Mouse (Mus musculus) midbrain, embryonic 11.5 days (tissue): ENCODE data around the gene Sdsl. TPM values are rescaled to one million over a fixed set of nuclear protein-coding genes. Genes with fewer than 3 reads are reported as not detected.

ENCODE experiments used
- ATAC-seq: fragments of 200-750 bp; cut with Nextera tagmentation; 2 replicates; pipeline ENCODE4 v1.8.0; 2017; ENCODE audit warnings: moderate TSS enrichment, moderate library complexity; ENCODE audit not compliant: low FRiP score
- DNase-seq: peaks from one replicate; pipeline ENCODE4 v3.0.0; 2015; ENCODE audit warnings: low spot score; ENCODE audit errors: missing footprints
- H3K27ac ChIP-seq: fragments of 300-500 bp; sonication (generic); 2 replicates; pipeline ENCODE4 v1.5.1; 2014; ENCODE audit warnings: low read depth, low read length
- H3K27me3 ChIP-seq: fragments of 300-500 bp; sonication (generic); 2 replicates; pipeline ENCODE4 v1.6.1; 2014; ENCODE audit warnings: mild to moderate bottlenecking, low read length, moderate library complexity, mixed read lengths; ENCODE audit not compliant: control insufficient read depth, insufficient read depth
- H3K36me3 ChIP-seq: fragments of 300-500 bp; sonication (generic); 2 replicates; pipeline ENCODE4 v1.6.1; 2014; ENCODE audit warnings: mild to moderate bottlenecking, low read length, moderate library complexity, mixed read lengths; ENCODE audit not compliant: control insufficient read depth, insufficient read depth
- H3K4me1 ChIP-seq: fragments of 300-500 bp; sonication (generic); 2 replicates; pipeline ENCODE4 v1.6.1; 2014; ENCODE audit warnings: low read length; ENCODE audit not compliant: control insufficient read depth, insufficient read depth
- H3K4me2 ChIP-seq: fragments of 300-500 bp; sonication (generic); 2 replicates; pipeline ENCODE4 v1.6.1; 2014; ENCODE audit warnings: mild to moderate bottlenecking, moderate library complexity
- H3K4me3 ChIP-seq: fragments of 300-500 bp; sonication (generic); 2 replicates; pipeline ENCODE4 v1.5.1; 2014; ENCODE audit warnings: low read depth, low read length
- H3K9ac ChIP-seq: fragments of 300-500 bp; sonication (generic); 2 replicates; pipeline ENCODE4 v1.6.1; 2014; ENCODE audit warnings: low read length
- H3K9me3 ChIP-seq: fragments of 300-500 bp; sonication (generic); 2 replicates; pipeline ENCODE4 v1.6.1; 2016; ENCODE audit warnings: low read length; ENCODE audit not compliant: control insufficient read depth
- WGBS: fragments of 180-500 bp; shearing (Covaris S2); extraction: QIAGEN DNeasy Blood & Tissue Kit; methylation state at CpG from one replicate; pipeline ENCODE4 v1.1.7; 2014; 5-methylcytosine and 5-hydroxymethylcytosine counted together
- polyA plus RNA-seq: library from polyadenylated mRNA; unstranded; fragments of >200 nt; fragmentation: Nextera tagmentation; extraction: Ambion mirVana; gene quantifications from 2 replicates; pipeline ENCODE4 v1.2.1, GENCODE M21; 2014

Gene Sdsl
- 4.2 TPM in 2 replicates for polyA plus RNA-seq

GRCm38 (mm10) chr5:120472770-120473169 is at the start of gene Sdsl:
TSS of gene Sdsl (minus strand) at chr5:120472810.
- H3K36me3 ChIP-seq: no peaks in the 10 kb centered on the region
- H3K9ac ChIP-seq: no peak within 1 kb of the TSS
- no peaks in the 10 kb centered on the region for H3K27me3 ChIP-seq
- 82% methylated on average over 8 of the region's 8 CpGs for WGBS
- no peak within 1 kb of the TSS for H3K27ac ChIP-seq
- no peak within 1 kb of the TSS for H3K4me3 ChIP-seq
- H3K9me3 ChIP-seq: no peaks in the 10 kb centered on the region
- H3K4me1 ChIP-seq: no peaks in the 10 kb centered on the region
- no peak for DNase-seq
- no peak for ATAC-seq
- H3K4me2 ChIP-seq: no peak within 1 kb of the TSS

DNA sequence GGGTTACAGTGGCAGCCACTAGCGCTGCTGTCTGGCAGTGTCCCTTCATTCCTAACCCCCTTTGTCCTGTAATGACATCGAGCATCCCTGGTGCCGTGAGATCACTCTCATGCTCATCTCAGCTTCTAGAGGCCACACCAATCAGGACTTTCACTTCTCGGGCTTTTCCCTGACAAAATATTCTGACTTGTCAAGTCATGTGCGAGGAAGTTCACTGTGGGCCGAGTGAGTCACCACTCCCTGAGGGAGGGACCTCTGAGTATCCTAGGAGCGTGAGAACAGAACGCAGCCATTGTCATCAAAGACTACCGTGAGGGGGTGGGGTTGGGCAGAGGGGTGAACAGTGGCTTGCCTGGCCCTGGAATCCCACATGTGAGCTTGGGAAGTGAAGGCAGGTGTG is 44.9 kb upstream of the Sdsl start:
- H3K9me3 ChIP-seq: no peaks in the 10 kb centered on the region
- peaks cover 4% of the 10 kb centered on the region for H3K4me1 ChIP-seq
- H3K36me3 ChIP-seq: no peaks in the 10 kb centered on the region
- H3K9ac ChIP-seq: no peak overlapping the region
- no peak overlapping the region for H3K4me2 ChIP-seq
- no peak overlapping the region for H3K27ac ChIP-seq
- H3K27me3 ChIP-seq: no peaks in the 10 kb centered on the region
- WGBS: 60% methylated on average over 9 of the region's 9 CpGs
- DNase-seq (no peak), ATAC-seq (no peak)
- H3K4me3 ChIP-seq: no peak overlapping the region

DNA sequence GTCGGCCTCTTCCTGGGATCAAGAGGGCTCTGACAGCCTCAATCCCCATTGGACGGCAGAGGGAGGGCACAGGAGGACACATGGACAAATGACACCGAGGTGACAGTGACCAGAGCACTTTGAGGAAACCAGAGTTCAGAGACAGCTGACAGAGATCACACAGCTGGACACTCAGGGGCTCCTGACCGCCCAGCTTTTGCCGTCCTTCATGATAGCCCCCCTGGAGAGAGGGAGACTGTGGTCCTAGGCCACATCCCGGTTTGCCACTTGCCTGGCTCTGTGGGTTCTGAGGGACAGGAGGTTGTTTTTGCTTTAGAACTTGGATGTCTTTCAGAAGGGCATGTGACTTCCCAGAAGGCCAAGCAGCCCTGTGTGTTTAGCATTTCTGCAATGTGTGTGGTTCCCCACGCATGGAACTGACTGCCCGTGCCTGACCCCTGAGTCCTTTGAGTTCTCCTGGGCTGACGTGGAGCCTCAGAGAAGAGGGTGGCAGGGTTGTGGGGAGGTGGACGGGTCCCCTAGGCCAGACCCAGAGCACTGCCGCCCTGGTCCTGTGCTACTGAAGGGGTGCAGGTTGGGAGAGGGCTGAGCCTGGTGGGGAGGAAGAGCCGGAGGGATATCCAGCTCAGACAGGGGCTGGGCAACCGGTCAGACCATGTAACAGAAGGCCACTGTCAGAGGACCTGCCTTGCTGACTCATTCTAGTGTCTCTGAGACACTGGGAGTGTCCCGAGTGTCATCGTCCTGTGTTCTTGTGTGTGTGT is 43.8 kb upstream of the Sdsl start:
- H3K9ac ChIP-seq: no peak overlapping the region
- no peak overlapping the region for H3K4me2 ChIP-seq
- WGBS: 68% methylated on average over 15 of the region's 15 CpGs
- H3K9me3 ChIP-seq: no peaks in the 10 kb centered on the region
- H3K27me3 ChIP-seq: peaks cover 9% of the 10 kb centered on the region
- peaks cover 4% of the 10 kb centered on the region for H3K4me1 ChIP-seq
- no peak for DNase-seq
- H3K4me3 ChIP-seq: no peak overlapping the region
- H3K36me3 ChIP-seq: no peaks in the 10 kb centered on the region
- H3K27ac ChIP-seq: no peak overlapping the region
- ATAC-seq: no peak

DNA sequence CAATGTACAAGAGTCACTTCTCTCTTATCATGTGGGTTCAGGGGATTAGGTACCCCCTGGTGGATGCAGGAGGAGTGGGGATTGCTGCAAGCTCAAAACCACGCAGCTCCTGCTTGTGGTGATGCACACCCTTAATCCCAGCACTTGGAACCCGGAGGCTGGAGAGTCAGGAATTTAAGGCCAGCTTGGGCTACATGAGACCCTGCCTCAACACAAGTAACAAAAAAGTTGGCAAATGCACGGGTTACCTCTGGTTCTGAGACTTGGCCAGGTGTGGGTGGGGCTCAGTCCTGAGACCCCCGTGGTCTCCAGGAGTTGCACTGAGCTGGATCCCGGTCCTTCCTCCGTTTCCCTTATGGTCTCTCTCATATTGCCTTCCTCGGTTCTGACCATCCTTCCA is 42.8 kb upstream of the Sdsl start:
- Histone ChIP-seq H3K4me1 (peaks cover 4% of the 10 kb centered on the region), H3K9me3 (no peaks in the 10 kb centered on the region), H3K27me3 (peaks cover 10% of the 10 kb centered on the region), H3K36me3 (no peaks in the 10 kb centered on the region), H3K27ac (no peak overlapping the region), H3K4me2 (no peak overlapping the region), H3K9ac (no peak overlapping the region), H3K4me3 (no peak overlapping the region)
- DNase-seq: no peak
- WGBS: 69% methylated on average over 7 of the region's 7 CpGs
- no peak for ATAC-seq

- no peak for DNase-seq
- no peak overlapping the region for H3K27ac ChIP-seq
- no peak for ATAC-seq
- H3K27me3 ChIP-seq: peaks cover 10% of the 10 kb centered on the region
- no peaks in the 10 kb centered on the region for H3K9me3 ChIP-seq
- H3K36me3 ChIP-seq: no peaks in the 10 kb centered on the region
- no peak overlapping the region for H3K9ac ChIP-seq
- 62% methylated on average over 4 of the region's 4 CpGs for WGBS
- H3K4me3 ChIP-seq: no peak overlapping the region
- H3K4me1 ChIP-seq: peaks cover 8% of the 10 kb centered on the region
- H3K4me2 ChIP-seq: no peak overlapping the region
Observed at GRCm38 (mm10) chr5:120514754-120515153, 42.1 kb upstream of the Sdsl start.

DNA sequence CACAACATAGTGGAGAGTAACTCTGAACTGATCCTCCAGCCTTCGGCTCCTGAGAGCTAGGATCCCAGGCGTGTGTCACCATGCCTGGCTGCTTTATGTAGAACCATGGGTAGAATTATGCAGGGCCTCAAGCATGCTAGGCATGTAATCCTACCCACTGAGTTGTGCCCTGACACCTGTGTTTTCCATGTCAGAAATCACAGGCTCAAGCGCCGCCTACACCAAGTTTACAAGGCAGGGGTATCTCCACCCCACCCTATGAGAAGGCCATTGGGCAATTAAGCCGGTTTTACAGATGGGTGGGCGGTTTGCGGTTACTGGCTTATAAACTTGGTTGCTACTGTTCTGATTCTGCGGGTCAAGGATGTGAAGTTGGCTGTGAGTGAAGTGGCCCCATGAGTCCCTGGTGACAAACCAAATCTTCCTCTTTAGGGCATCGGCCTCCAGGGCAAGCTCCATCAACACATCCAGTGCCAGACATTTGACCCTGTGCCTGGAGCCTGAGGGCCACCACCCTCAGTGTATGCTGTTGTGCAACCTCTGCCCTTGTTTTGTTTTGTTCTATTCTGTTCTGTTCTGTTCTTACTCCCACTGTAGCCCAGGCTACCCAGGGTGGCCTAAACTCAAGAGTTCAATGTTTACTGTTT is 41.5 kb upstream of the Sdsl start:
- ATAC-seq (no peak), DNase-seq (no peak)
- H3K9me3 ChIP-seq: no peaks in the 10 kb centered on the region
- H3K4me1 ChIP-seq: peaks cover 8% of the 10 kb centered on the region
- no peak overlapping the region for H3K4me2 ChIP-seq
- H3K9ac ChIP-seq: no peak overlapping the region
- peaks cover 10% of the 10 kb centered on the region for H3K27me3 ChIP-seq
- H3K27ac ChIP-seq: no peak overlapping the region
- no peak overlapping the region for H3K4me3 ChIP-seq
- WGBS: 94% methylated on average over 9 of the region's 9 CpGs
- no peaks in the 10 kb centered on the region for H3K36me3 ChIP-seq

DNA sequence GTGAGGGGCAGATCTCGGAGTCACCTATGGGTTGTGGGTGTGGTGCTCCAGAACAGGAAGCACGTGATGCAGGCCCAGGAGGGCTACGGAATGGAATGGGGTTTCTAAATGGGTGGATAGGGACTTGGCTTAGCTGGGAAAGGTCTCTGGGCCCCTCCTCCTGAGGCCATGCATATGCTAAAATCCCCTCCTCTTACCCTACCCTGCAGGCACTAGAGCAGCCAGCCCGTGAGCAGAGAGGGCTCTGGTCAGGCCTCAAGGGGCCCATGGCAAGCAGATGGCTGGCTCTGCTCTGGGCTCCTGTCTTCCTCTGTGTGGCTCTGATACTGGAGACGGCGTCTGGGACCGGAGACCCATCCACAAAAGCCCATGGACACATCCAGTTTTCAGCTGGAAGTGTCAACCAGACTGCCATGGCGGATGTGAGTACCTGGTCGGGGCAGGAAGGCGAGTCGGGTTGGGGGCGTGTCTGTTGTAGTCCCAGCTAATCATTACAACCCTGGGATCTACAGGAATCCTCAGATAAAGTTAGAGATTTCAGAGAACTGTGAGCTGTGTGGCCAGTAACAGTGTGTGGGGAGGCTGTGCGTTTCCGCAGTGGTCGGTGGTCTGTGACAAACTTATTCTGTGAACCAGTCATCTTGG is 40.4 kb upstream of the Sdsl start:
- Histone ChIP-seq H3K27ac (no peak overlapping the region), H3K27me3 (peaks cover 10% of the 10 kb centered on the region), H3K36me3 (no peaks in the 10 kb centered on the region), H3K4me3 (no peak overlapping the region), H3K9ac (no peak overlapping the region), H3K4me2 (no peak overlapping the region), H3K9me3 (no peaks in the 10 kb centered on the region), H3K4me1 (peaks cover 8% of the 10 kb centered on the region)
- DNase-seq (no peak), ATAC-seq (no peak; the same call in 1 of the 2 replicates)
- 37% methylated on average over 15 of the region's 15 CpGs for WGBS

GRCm38 (mm10) chr5:120511643-120512220 is 39.1 kb upstream of the Sdsl start:
- Histone ChIP-seq H3K4me2 (peak overlapping the region; percentile 55), H3K4me3 (peak overlapping the region; percentile 35; the same call in 1 of the 2 replicates), H3K4me1 (peaks cover 8% of the 10 kb centered on the region), H3K36me3 (no peaks in the 10 kb centered on the region), H3K27me3 (peaks cover 10% of the 10 kb centered on the region), H3K27ac (no peak overlapping the region), H3K9ac (no peak overlapping the region; the same call in 1 of the 2 replicates), H3K9me3 (no peaks in the 10 kb centered on the region)
- WGBS: 37% methylated on average over 14 of the region's 14 CpGs
- ATAC-seq: no peak
- no peak for DNase-seq
